Mouse (Mus musculus): Measurements from ENCODE around the gene Gzmd.
"Not testable (repeated sequence)": the region's sequence is repeated elsewhere in the genome, so short reads cannot be mapped to it uniquely, and the experiment has no call there.

The Gzmd gene

DNA sequence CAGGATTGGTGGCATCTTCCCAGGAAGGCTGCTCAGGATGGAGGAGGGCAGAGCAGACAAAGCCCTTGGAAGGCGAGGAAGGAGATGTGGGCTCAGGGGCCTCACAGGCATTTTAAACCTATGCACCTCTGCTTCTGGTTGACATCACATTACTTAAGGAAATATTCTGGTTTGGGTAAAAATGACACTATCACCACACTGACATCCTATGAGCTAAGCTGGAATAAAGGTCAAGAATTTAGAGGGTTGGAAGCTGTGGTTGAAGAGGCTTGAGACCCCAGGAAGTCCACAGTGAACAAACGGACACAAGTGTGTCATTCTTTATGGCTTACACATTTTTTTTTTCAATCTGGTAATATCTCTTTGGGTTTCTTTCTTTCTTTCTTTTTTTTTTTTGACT lies at the start of gene Gzmd:
TSS of gene Gzmd (minus strand) at position 101 of the 400 bp plus-strand sequence.
- not testable (repeated sequence) for DNase-seq (ENCODE audit: low spot score)

- peak; percentile 46 for DNase-seq (ENCODE audit: low spot score)
These were observed 45.2 kb upstream of the Gzmd start for GRCm38 (mm10) chr14:56177651-56178050.

- no peak for DNase-seq (ENCODE audit: low spot score)
These were observed 42.1 kb upstream of the Gzmd start, which contains the start of gene Gzmn for GRCm38 (mm10) chr14:56174499-56174898. Gzmn (minus strand) TSS chr14:56174599.

- DNase-seq (ENCODE audit: low spot score) = no peak
These were observed 41.0 kb upstream of the Gzmd start for GRCm38 (mm10) chr14:56173396-56173795.

DNA sequence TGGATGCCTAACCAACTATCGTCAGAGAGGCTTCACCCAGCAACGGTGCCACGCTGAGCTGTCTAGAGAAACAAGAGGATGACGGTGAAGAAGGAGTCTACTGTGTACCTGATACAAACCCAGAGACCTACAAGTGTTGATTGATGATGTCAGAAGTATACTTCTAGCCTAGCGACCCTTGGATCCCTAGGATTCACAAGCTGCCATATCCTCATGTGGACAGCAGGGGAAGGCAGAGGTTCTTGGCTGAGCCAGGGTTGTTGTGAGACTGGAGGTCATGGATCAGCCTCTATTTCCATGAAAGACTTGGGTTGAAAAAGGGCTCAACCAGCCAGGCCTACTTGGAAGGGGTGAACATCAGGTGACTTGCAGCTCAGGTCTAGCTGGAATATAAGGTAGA lies 40.3 kb upstream of the Gzmd start:
- DNase-seq (ENCODE audit: low spot score) = no peak

GRCm38 (mm10) chr14:56168009-56168408 lies 35.6 kb upstream of the Gzmd start:
- DNase-seq (ENCODE audit: low spot score) = no peak

DNA sequence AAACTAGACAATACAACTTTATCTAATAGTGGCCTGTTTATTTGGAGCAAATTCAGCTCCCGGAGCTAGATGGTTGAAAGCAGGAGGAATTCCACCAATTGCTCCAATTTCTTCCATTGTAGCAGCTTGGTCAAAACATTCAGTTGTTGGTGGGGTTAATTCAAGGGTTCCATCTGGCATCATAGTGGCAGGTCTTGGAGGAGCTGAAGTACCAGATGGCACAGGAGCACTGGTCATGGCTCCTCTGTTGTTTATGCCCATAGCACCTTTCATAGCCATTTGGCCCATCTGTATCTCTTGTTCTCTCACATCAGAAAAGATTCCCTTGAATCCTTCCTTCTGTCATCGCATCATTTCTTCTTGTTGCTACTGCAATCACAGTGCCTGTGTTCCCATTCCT lies 29.7 kb upstream of the Gzmd start:
- DNase-seq (ENCODE audit: low spot score) = no peak

DNA sequence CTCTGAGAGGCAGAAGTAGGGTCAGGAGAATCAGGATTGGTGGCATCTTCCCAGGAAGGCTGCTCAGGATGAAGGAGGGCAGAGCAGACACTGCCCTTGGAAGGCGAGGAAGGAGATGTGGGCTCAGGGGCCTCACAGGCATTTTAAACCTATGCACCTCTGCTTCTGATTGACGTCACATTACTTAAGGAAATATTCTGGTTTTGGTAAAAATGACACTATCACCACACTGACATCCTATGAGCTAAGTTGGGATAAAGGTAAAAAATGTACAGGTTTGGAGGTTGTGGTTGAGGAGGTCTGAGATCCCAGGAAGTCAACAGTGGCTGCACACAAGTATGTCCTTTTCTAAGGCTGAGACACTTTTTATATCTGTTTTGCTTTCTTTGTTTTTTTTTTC lies 27.1 kb upstream of the Gzmd start, which contains the start of gene Gzmg:
TSS of gene Gzmg (minus strand) at position 101 of the 400 bp plus-strand sequence.
- not testable (repeated sequence) for DNase-seq (ENCODE audit: low spot score)

DNA sequence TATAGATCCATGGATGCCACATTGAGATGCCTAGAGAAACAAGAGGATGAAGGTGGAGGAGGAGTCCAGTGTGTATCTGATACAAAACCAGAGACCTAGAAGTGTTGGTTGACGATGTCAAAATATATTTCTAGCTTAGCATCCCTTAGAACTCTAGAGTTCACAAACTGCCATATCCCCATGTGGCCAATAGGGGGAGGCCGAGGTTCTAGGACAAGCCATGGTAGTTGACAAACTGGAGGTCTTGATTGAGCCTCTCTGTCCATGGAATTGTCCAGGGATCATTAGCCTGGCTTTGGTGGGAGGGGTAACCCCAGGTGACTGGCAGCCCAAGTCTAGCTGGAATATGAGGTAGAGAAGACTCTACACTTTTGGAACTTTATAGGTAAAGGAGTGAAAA lies 22.9 kb upstream of the Gzmd start:
- no peak for DNase-seq (ENCODE audit: low spot score)

DNA sequence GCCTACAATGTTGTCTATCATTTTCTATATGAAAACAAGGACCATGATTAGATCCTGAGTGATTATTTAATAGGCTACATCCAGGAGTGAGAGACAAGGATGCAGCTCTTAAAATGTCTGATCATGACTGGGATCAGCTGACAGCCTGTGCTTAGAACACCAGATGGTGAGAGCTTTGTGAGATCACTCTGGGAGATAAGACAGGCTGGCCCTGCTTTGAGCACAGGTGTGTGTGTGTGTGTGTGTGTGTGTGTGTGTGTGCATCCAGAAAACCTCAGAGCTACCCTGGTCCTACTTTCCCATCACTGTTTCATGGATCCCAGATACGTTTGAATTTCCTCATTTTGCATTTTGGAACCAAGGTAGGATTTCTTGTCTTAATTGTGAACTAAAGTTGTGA lies 1.3 kb upstream of the Gzmd start:
- not testable (repeated sequence) for DNase-seq (ENCODE audit: low spot score)

GRCm38 (mm10) chr14:56128341-56128740 lies 4.1 kb downstream of the Gzmd start:
- no peak for DNase-seq (ENCODE audit: low spot score)

- no peak for DNase-seq (ENCODE audit: low spot score)
These were observed 8.9 kb downstream of the Gzmd start for GRCm38 (mm10) chr14:56123516-56123915.

GRCm38 (mm10) chr14:56120525-56120924 lies 11.9 kb downstream of the Gzmd start, which contains the start of gene Gzme:
Gzme (minus strand) TSS chr14:56120625.
- DNase-seq (ENCODE audit: low spot score) = no peak

- DNase-seq (ENCODE audit: low spot score) = not testable (repeated sequence)
These were observed 16.7 kb downstream of the Gzmd start for GRCm38 (mm10) chr14:56115531-56116310.

DNA sequence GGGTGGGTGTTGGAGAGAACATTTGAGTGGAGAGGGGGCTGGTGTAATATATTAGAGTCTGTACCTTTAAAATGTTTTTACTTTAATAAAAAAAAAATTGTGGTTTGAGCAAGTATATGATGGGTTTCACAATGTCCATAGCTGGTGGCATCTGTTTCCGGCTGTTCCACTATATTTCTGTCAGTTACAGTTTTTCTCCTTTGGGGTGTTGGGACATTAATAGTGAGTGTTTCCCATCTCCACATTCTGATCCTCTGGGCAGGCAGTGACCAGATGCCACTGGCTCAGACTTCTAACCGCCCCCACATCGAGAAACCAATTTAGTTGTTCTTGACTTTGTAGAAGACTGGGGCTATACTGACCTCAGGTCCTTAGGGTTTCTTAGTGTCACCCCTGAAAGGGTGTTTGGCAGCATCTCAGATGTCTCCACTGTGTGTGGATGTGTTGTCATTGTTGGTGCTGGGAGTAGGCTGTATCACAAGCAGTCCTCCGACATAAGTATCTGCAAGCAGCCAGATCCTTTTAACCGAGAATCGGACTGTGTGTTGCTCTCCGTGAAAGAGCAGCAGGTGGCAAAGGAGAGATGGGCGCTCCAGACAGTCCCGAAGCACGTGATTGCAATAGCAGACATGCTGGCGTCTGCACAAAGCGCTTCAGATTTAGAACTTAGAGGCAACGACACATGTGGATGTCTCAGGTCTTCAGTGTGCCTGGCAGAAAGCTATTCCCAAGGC lies 26.8 kb downstream of the Gzmd start:
- no peak for DNase-seq (ENCODE audit: low spot score)

DNA sequence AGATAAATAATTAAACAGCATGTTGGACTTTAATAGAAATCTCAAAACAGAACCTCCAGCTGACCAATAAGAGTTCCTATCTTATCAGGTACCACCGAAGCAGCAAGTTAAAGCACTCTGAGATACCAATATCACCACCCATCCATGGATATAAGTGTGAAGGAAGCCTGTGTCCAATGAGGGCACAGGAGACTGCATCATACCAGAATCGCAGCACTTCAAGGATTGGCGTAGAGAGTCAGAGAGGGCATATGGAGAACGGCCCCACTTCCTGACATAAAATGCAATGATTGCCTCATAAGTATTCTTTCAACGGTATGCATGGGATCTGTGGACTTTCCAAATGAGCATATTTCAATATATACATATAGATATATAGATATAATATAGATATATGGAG lies 27.4 kb downstream of the Gzmd start:
- no peak for DNase-seq (ENCODE audit: low spot score)

DNA sequence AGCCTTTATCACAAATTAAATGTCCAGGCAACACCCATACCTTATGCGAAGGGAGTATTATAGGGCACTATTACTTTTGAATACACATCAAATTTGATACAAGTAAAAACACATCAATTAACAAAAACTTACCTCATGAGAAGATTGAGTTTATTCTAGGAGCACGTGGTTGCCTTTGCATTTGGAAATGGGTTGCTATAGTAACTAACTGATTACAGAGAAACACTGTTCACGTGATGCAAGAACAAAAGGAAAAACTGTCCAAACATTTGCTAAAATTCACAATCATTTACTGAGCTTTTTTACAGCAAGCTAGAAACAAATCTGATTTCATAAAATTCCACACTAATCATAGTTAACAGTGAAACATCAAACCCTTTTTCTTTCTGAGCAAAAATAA lies 29.0 kb downstream of the Gzmd start:
- DNase-seq (ENCODE audit: low spot score) = no peak

- DNase-seq (ENCODE audit: low spot score) = no peak
These were observed 30.0 kb downstream of the Gzmd start, which contains the start of gene Ctsg for GRCm38 (mm10) chr14:56102386-56102785. Ctsg (minus strand) TSS chr14:56102574.

- no peak for DNase-seq (ENCODE audit: low spot score)
These were observed 33.5 kb downstream of the Gzmd start for GRCm38 (mm10) chr14:56098940-56099339.

- DNase-seq (ENCODE audit: low spot score) = no peak
These were observed 34.8 kb downstream of the Gzmd start for GRCm38 (mm10) chr14:56097597-56097996.

GRCm38 (mm10) chr14:56093353-56093752 lies 39.1 kb downstream of the Gzmd start:
- DNase-seq (ENCODE audit: low spot score) = no peak

GRCm38 (mm10) chr14:56086711-56087110 lies 45.7 kb downstream of the Gzmd start:
- no peak for DNase-seq (ENCODE audit: low spot score)

DNA sequence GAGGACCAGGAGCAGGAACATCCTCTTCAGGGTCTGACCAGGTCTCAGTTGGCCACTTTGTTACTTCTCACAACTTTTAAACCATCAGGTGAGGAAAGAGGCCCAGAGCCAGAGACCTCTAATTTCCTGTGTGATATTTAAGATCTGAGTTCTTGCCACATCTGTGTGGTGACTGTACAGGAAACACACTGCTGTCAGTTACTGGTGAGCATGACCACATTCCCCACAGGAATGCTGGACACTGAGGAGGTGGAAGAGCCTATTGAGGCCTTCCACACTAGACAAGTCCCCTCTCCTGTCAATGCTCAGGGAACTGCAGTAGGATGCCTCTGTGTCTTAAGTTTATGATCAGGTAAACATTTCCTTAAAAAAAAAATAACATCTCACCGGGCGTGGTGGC lies 47.2 kb downstream of the Gzmd start, which contains the start of gene Mcpt8:
TSS of gene Mcpt8 (minus strand) at position 107 of the 400 bp plus-strand sequence.
- DNase-seq (ENCODE audit: low spot score) = no peak

Measured in urinary bladder, postnatal 25 days (tissue).